Mouse (Mus musculus): Measurements from ENCODE around the gene Map4k4. TPM values are rescaled to one million over a fixed set of nuclear protein-coding genes. Genes with fewer than 3 reads are reported as not detected.

Gene Map4k4
- polyA plus RNA-seq, 1 experiment = 147 TPM

DNA sequence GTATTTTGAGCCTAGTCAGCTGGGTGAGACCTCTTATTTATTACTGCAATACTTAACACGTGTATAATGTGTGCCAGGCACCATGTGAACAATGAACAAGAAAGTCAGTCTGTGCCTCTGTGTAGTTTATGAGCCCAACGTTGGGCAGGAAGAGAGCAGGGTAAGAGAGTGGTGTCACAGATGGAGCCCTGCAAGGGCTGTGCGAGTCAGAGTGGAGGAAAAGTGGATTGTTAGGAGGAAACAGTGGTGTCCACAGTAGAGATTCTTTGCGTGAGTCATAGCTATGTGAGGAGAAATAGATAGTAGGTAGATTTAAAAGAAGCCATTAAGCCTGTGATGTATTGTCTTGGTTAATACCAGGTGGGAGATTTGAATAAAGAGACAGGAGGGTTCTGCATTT, 12.5 kb downstream of the Map4k4 start:
- Histone ChIP-seq H3K79me2 (ENCODE audit: control insufficient read depth, insufficient read depth) (peaks cover 100% of the 10 kb centered on the region), H3ac (ENCODE audit: control insufficient read depth, insufficient read length) (no peak overlapping the region), H3K27me3 (ENCODE audit: control insufficient read depth, insufficient read depth, insufficient read length) (no peaks in the 10 kb centered on the region), H3K4me3 (no peak overlapping the region), H3K36me3 (ENCODE audit: control insufficient read depth, insufficient read depth) (peaks cover 29% of the 10 kb centered on the region), H3K4me2 (ENCODE audit: low read depth) (no peak overlapping the region)
- TF ChIP-seq CEBPB (IDR thresholded peaks at IDR 0.05; ENCODE audit: insufficient read depth, poor library complexity, severe bottlenecking) (no peak), POLR2AphosphoS2 (IDR thresholded peaks at IDR 0.05; ENCODE audit: insufficient read length, low read depth) (no peak), SRF (IDR thresholded peaks at IDR 0.05; ENCODE audit: control insufficient read depth, insufficient read length, low read depth) (no peak), MYOD1 (IDR thresholded peaks at IDR 0.05; ENCODE audit: control insufficient read depth in 1 of 3, insufficient read length in 2 of 3, low read depth in 2 of 3) (no peak), MYOG (IDR thresholded peaks at IDR 0.05; ENCODE audit: control insufficient read depth in 1 of 3, insufficient read depth in 1 of 3, insufficient read length in 2 of 3, low read depth in 2 of 3) (no peak), USF1 (IDR thresholded peaks at IDR 0.05; ENCODE audit: low read depth) (no peak)

DNA sequence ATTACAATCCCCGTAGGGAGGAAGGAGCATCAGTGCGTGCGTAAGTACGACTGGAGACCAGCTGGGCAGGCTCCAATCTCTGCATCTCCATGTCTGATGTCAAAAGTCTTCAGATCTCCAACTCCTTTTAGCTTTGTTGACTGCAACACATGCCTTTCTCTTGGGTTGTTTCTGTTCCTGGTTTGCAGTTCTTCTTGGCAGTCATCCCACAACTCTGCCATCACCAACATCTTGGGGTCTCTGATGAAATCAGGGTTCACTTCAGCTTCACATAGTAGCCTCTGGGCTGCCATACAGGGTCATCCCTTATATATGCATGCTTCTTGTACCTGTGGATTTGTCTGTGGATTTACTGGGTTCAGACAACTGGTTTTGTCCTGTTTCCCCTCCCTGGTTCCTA, 15.4 kb downstream of the Map4k4 start:
- H3K4me3 ChIP-seq = no peak overlapping the region
- H3K27me3 ChIP-seq (ENCODE audit: control insufficient read depth, insufficient read depth, insufficient read length) = no peaks in the 10 kb centered on the region
- TF ChIP-seq USF1 (IDR thresholded peaks at IDR 0.05; ENCODE audit: low read depth) = no peak
- no peak for TF ChIP-seq TCF3 (IDR thresholded peaks at IDR 0.05; ENCODE audit: insufficient read length, low read depth)
- no peak for TF ChIP-seq TCF12 (IDR thresholded peaks at IDR 0.05; ENCODE audit: insufficient read depth, poor library complexity, severe bottlenecking)
- no peak for TF ChIP-seq POLR2AphosphoS2 (IDR thresholded peaks at IDR 0.05; ENCODE audit: insufficient read length, low read depth)
- no peak for TF ChIP-seq MAX (IDR thresholded peaks at IDR 0.05; ENCODE audit: low read depth)
- TF ChIP-seq MYOG (IDR thresholded peaks at IDR 0.05; ENCODE audit: control insufficient read depth in 1 of 3, insufficient read depth in 1 of 3, insufficient read length in 2 of 3, low read depth in 2 of 3) = no peak
- no peak for TF ChIP-seq SRF (IDR thresholded peaks at IDR 0.05; ENCODE audit: control insufficient read depth, insufficient read length, low read depth)
- no peak for TF ChIP-seq E2F4 (IDR thresholded peaks at IDR 0.05; ENCODE audit: insufficient read depth)
- TF ChIP-seq REST (IDR thresholded peaks at IDR 0.05; ENCODE audit: insufficient read depth, insufficient read length) = no peak
- TF ChIP-seq CEBPB (IDR thresholded peaks at IDR 0.05; ENCODE audit: insufficient read depth, poor library complexity, severe bottlenecking) = no peak
- TF ChIP-seq POLR2A (IDR thresholded peaks at IDR 0.05; ENCODE audit: insufficient read length, low read depth) = no peak
- no peak for TF ChIP-seq MYOD1 (IDR thresholded peaks at IDR 0.05; ENCODE audit: control insufficient read depth in 1 of 3, insufficient read length in 2 of 3, low read depth in 2 of 3)
- peaks cover 100% of the 10 kb centered on the region for H3K79me2 ChIP-seq (ENCODE audit: control insufficient read depth, insufficient read depth)
- H3ac ChIP-seq (ENCODE audit: control insufficient read depth, insufficient read length) = no peak overlapping the region
- H3K36me3 ChIP-seq (ENCODE audit: control insufficient read depth, insufficient read depth) = peaks cover 5% of the 10 kb centered on the region
- H3K4me2 ChIP-seq (ENCODE audit: low read depth) = no peak overlapping the region

DNA sequence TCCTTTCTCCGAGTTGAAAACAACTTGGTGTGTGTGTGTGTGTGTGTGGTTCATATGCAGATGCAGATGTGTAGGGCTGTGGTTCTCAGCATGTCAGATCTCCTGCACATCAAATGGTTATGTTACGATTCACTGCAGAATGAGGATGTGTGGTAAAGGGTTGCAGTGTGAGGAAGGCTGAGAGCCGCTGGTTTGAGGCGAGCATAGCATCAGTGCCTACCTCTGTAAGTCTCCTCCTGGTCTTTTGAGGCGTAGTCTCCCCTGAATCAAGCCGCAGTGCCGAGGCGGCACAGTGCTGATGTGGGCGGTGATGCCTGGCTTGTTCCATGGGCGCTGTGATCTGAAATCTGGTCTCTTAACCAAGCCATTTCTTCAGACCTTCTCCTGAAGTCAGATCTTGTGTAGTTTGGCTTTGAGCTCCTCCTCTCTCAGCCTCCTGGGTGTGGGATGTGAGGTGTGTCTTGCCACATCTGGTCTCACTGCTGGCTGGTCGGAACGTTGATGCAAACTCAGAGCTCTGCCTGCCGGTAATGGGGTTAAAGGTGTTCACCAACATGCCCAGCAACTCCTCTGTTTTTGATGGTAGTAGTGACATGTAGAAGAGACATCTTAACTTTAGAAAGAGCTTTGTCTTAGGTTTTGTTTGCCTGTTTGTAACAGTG, 17.3 kb downstream of the Map4k4 start:
- no peaks in the 10 kb centered on the region for H3K27me3 ChIP-seq (ENCODE audit: control insufficient read depth, insufficient read depth, insufficient read length)
- H3K36me3 ChIP-seq (ENCODE audit: control insufficient read depth, insufficient read depth) = no peaks in the 10 kb centered on the region
- no peak overlapping the region for H3K4me2 ChIP-seq (ENCODE audit: low read depth)
- no peak overlapping the region for H3ac ChIP-seq (ENCODE audit: control insufficient read depth, insufficient read length)
- H3K79me2 ChIP-seq (ENCODE audit: control insufficient read depth, insufficient read depth) = peaks cover 100% of the 10 kb centered on the region
- no peak for TF ChIP-seq POLR2AphosphoS2 (IDR thresholded peaks at IDR 0.05; ENCODE audit: insufficient read length, low read depth)
- no peak for TF ChIP-seq MYOG (IDR thresholded peaks at IDR 0.05; ENCODE audit: control insufficient read depth in 1 of 3, insufficient read depth in 1 of 3, insufficient read length in 2 of 3, low read depth in 2 of 3)
- TF ChIP-seq E2F4 (IDR thresholded peaks at IDR 0.05; ENCODE audit: insufficient read depth) = no peak
- no peak for TF ChIP-seq TCF3 (IDR thresholded peaks at IDR 0.05; ENCODE audit: insufficient read length, low read depth)
- TF ChIP-seq SRF (IDR thresholded peaks at IDR 0.05; ENCODE audit: control insufficient read depth, insufficient read length, low read depth) = no peak
- no peak for TF ChIP-seq POLR2A (IDR thresholded peaks at IDR 0.05; ENCODE audit: insufficient read length, low read depth)
- no peak for TF ChIP-seq MAX (IDR thresholded peaks at IDR 0.05; ENCODE audit: low read depth)
- no peak for TF ChIP-seq REST (IDR thresholded peaks at IDR 0.05; ENCODE audit: insufficient read depth, insufficient read length)
- no peak for TF ChIP-seq MYOD1 (IDR thresholded peaks at IDR 0.05; ENCODE audit: control insufficient read depth in 1 of 3, insufficient read length in 2 of 3, low read depth in 2 of 3)
- TF ChIP-seq TCF12 (IDR thresholded peaks at IDR 0.05; ENCODE audit: insufficient read depth, poor library complexity, severe bottlenecking) = no peak
- TF ChIP-seq USF1 (IDR thresholded peaks at IDR 0.05; ENCODE audit: low read depth) = no peak
- TF ChIP-seq CEBPB (IDR thresholded peaks at IDR 0.05; ENCODE audit: insufficient read depth, poor library complexity, severe bottlenecking) = no peak
- no peak overlapping the region for H3K4me3 ChIP-seq

DNA sequence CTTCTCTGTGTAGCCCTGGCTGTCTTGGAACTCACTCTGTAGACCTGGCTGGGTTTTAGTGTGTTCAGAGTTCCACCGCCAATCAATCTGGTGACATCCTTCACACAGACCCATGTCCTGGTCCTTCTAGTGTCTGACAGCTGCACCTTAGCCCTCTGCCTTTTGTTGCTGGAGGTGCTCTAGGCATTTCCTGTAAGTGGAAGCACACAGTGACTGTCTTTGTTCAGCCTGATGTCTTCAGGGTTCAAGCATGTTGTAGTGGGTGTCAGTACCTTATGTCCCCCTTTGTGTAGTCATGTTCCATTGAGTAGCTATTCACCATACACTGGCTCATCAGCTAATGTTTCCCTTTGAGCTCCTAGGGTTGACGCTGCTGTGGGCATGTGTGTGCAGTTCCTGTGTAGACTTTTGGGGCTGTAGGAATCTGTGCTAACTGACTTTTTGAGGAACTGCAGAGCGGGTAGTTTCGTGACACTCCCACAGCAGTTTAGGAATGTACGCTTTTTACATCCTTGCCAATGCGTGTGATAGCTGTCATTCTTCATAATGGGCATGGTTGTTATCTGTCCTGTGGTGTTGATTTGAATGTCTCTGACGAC, 17.9 kb downstream of the Map4k4 start:
- Histone ChIP-seq H3K4me2 (ENCODE audit: low read depth) (no peak overlapping the region), H3ac (ENCODE audit: control insufficient read depth, insufficient read length) (no peak overlapping the region), H3K36me3 (ENCODE audit: control insufficient read depth, insufficient read depth) (no peaks in the 10 kb centered on the region), H3K27me3 (ENCODE audit: control insufficient read depth, insufficient read depth, insufficient read length) (no peaks in the 10 kb centered on the region), H3K79me2 (ENCODE audit: control insufficient read depth, insufficient read depth) (peaks cover 100% of the 10 kb centered on the region), H3K4me3 (no peak overlapping the region)
- no peak for TF ChIP-seq POLR2A (IDR thresholded peaks at IDR 0.05; ENCODE audit: insufficient read length, low read depth)
- no peak for TF ChIP-seq CEBPB (IDR thresholded peaks at IDR 0.05; ENCODE audit: insufficient read depth, poor library complexity, severe bottlenecking)
- no peak for TF ChIP-seq TCF12 (IDR thresholded peaks at IDR 0.05; ENCODE audit: insufficient read depth, poor library complexity, severe bottlenecking)
- TF ChIP-seq REST (IDR thresholded peaks at IDR 0.05; ENCODE audit: insufficient read depth, insufficient read length) = no peak
- TF ChIP-seq MYOG (IDR thresholded peaks at IDR 0.05; ENCODE audit: control insufficient read depth in 1 of 3, insufficient read depth in 1 of 3, insufficient read length in 2 of 3, low read depth in 2 of 3) = no peak
- TF ChIP-seq POLR2AphosphoS2 (IDR thresholded peaks at IDR 0.05; ENCODE audit: insufficient read length, low read depth) = peak; percentile 11
- TF ChIP-seq E2F4 (IDR thresholded peaks at IDR 0.05; ENCODE audit: insufficient read depth) = no peak
- TF ChIP-seq MAX (IDR thresholded peaks at IDR 0.05; ENCODE audit: low read depth) = no peak
